Mouse (Mus musculus): ENCODE data around the gene Mtmr11. TPM values are rescaled to one million over a fixed set of nuclear protein-coding genes. Genes with fewer than 3 reads are reported as not detected.
A peak's percentile ranks its signal among the peaks of the same experiment; 100 is the strongest.

The Mtmr11 gene
- 8.9 and 9.6 TPM in 2 replicates for polyA plus RNA-seq (2015; fragmentation: Nextera tagmentation; extraction: Ambion mirVana)

GRCm38 (mm10) chr3:96161869-96162840 is at the start of gene Mtmr11:
TSS of gene Mtmr11 (plus strand) at chr3:96162004.
- DNase-seq (ENCODE audit: low spot score): no peak

DNA sequence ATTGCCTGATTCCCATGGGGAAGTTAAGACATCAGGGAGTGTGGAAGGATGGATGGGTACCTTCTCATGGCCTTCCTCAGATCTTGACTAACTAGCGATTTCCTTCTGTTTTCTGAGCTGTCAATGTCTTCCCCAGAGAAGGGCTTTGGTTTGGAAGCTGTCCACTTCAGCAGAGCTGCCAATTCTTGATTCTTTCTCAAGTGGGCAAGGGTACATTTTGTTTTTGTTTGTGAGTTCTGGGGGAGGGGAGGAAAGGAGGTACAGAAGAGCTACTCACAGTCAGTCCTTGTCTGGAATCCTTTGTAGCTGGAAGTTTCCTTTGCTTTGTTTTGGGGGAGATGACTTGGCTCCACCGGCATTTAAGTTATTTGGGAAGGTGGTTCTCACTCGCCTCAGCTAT is 48.6 kb upstream of the Mtmr11 start:
- no peak for DNase-seq (ENCODE audit: low spot score)

DNA sequence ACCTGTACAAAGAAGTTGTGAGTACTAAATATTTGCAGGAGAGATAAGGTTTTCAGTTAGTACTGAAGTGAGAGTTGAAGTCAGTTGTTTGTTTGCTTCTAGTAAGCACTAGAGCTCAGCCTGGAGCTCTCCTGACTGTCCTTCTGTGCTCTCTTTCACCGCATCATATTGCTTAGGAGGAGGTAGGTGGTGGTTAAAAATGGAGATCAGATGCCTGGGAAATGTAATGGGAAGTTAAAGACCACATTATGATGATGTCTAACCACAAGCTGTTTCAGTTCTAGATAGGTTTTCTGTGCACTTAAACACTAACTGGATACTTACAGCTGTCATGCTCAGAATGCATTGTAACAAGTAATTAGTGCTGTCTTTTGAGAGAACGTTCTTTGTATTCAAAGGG is 43.7 kb upstream of the Mtmr11 start:
- no peak for DNase-seq (ENCODE audit: low spot score)

DNA sequence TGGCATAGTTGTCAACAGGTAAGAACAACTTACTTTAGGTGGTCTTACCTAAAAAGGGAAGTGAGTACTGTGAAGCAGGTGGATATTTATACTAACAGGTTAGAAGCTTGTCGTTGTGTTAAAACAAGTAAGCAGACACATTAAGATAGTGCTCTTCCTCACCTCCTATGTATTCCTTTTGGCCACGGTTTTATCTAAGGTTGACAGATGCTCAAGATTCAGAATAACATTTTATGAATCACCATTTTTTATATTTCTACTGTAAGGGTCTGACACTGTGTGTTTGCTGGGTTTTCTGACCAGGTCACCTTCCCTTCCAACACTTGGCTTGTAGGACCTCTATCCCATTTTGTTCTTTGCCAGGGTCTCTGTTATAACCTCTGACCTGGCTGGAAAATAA is 43.1 kb upstream of the Mtmr11 start:
- DNase-seq (ENCODE audit: low spot score): no peak

DNA sequence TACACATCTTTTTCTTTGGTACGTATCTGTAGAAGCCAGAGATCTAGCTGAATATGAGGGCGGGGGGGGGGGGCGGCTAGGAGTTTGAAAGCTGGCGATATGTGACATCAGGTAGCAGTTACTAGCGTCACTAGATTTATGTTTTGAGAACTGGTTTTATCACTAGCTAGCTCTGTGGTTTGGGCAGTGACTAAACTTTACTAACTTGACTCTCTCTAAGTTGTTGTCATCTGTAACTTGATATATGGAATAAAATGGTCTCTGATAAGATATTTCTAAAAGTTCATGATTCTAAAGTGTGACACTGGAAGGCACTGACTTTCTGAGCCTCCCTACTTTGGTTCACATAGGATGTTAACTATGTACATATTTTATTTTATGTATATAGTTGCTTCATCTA is 37.6 kb upstream of the Mtmr11 start:
- DNase-seq (ENCODE audit: low spot score): no peak

DNA sequence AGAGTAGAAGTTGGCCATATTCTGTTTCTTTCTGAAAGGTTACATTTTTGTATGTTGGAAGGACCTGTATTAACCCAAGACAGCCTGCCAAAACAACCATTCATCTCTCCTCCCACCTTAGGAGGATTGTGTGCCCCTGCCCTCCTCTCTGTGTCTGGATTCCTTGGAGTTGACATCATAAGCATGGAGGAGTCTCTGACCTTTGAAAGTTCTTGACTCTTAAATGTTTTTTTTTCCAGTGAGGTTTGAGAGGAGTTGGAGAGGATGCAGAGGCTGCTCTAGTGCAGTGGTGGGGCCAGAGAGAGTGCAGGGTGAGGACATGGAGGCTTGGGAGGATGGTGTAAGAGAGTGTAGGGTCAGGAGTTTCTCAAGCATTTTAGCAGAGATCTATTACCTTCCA is 33.7 kb upstream of the Mtmr11 start:
- no peak for DNase-seq (ENCODE audit: low spot score)

- DNase-seq (ENCODE audit: low spot score): no peak
Measured at GRCm38 (mm10) chr3:96132478-96132877, 29.3 kb upstream of the Mtmr11 start.

- no peak for DNase-seq (ENCODE audit: low spot score)
Measured at GRCm38 (mm10) chr3:96133327-96133905, 28.4 kb upstream of the Mtmr11 start.

DNA sequence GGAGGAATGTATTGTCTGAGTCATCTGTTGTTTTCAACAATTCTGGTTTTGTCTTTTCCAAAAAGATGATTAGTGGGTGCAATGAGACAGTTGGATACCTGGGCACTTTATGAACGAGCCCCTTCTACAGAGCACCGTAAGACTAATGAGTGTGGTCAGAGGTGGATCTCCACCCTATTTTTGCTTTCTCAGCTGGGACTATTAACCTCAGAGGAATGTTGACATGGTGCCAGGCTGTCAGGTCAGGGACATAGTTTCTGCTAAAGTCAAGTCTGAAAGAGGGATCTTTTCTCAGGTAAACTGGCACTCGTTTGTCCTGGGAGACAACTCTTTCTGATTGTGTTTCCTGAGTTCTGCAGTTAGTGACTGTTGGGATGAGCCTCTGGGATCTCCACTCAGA is 26.8 kb upstream of the Mtmr11 start:
- DNase-seq (ENCODE audit: low spot score): no peak

DNA sequence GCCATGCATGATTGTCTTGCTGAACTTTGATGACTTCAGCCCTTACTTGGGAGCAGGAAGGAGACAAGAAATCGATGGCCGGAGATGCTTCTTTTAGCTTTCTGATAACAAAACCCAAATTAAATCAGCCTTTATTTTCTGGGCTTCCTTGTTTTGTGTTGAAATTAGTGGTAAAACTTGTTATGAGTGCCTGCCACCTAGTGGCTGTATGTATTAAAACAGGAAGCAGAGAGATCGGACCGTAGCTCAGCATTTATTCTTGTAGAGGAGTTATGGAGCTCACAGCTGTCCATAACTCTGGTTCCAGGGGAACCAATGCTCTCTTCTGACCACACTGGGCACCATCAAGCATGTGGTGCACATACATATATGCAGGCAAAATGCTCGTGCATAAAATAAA is 13.9 kb upstream of the Mtmr11 start:
- peak; percentile 75 for DNase-seq (ENCODE audit: low spot score)

GRCm38 (mm10) chr3:96151836-96152235 is 10.0 kb upstream of the Mtmr11 start:
- no peak for DNase-seq (ENCODE audit: low spot score)

DNA sequence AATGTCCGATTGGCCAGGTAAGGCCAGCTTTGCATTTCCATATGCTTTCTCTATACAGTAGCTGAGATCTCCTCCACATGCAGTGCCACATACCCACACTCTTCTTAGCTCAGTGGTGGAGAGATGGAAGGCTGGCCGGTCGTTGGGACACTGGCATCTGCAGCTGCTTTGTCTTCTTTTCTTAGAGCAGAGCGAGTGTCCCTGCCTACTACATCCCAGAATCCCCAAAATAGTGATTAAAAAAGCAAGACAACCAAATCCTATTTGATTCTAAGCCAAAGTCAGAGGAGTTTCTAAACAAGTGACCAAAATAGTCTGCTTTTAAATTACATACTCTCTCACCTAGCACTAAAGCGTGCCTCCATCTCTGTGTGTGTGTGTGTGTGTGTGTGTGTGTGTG is 9.2 kb upstream of the Mtmr11 start:
- DNase-seq (ENCODE audit: low spot score): no peak

DNA sequence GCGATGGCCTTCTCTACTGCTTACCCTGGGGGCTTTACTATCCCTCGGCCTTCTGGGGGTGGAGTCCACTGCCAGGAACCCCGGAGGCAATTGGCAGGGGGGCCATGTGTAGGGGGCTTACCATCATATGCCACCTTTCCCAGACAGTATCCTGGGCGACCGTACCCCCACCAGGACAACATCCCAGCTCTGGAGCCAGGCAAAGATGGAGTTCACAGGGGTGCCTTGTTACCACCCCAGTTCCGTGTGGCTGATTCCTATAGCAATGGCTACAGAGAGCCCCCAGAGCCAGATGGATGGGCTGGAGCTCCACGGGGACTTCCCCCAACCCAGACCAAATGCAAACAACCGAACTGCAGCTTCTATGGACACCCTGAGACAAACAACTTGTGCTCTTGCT is 6.3 kb upstream of the Mtmr11 start:
- no peak for DNase-seq (ENCODE audit: low spot score)

DNA sequence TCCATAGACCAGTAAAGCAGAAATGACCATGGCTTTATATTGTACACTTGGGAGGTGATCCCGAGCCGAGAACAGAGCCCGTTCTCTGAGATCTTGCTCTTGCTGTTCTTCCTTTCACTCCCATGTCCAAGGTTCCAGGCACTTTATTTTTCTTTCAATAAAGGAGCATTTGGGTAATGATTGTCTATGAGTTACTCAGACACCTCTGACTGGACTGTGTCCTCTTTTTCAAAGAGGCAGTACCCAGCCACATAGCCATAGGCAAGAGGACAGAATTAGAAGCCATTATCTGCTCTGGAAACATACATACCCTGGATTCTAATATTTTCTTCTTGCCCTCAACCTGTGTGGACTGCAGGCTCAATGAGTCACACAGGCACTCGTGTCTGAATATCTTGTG is 2.0 kb upstream of the Mtmr11 start:
- DNase-seq (ENCODE audit: low spot score): no peak

DNA sequence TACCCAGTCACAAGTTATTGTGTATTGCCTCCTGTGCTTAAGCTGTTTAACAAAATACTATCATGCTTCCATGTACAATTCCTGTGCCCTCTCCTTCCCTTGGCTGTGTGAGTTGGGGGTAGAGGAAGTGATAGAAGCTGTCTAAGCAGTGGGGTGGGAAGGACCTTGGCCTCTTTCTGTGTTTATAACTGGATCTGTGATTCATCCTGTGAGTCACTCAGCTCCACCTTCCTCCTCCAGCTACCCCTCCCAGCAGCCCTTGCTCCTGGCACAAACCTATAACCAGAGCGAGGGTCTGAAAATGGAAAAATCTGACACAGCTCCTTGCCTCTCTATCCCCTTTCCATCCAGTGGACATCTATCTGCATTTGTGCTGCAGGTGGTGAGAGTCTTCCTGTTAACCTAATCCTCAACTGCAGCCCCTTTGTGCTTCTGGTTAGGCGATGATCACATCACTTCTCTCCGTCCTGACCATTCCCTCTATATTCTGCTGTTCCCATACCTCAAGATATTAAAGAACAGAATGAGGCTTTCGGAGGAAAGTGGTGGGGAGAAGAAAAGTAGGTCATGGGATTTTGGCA is 1.5 kb upstream of the Mtmr11 start:
- DNase-seq (ENCODE audit: low spot score): no peak

GRCm38 (mm10) chr3:96160803-96161516 is 844 bp upstream of the Mtmr11 start:
- no peak for DNase-seq (ENCODE audit: low spot score)

- DNase-seq (ENCODE audit: low spot score): no peak
Measured at GRCm38 (mm10) chr3:96163040-96163439, 1.2 kb downstream of the Mtmr11 start.

- DNase-seq (ENCODE audit: low spot score): no peak
Measured at GRCm38 (mm10) chr3:96168466-96169158, 6.8 kb downstream of the Mtmr11 start.

GRCm38 (mm10) chr3:96170276-96170675 is 8.5 kb downstream of the Mtmr11 start:
- DNase-seq (ENCODE audit: low spot score): no peak

- peak; percentile 48 for DNase-seq (ENCODE audit: low spot score)
Measured at GRCm38 (mm10) chr3:96170976-96171545, 9.3 kb downstream of the Mtmr11 start.
